Mouse (Mus musculus) G1E (cell line): ENCODE measurements around the gene Atp9a. TPM values are rescaled to one million over a fixed set of nuclear protein-coding genes. Genes with fewer than 3 reads are reported as not detected.

ENCODE experiments used
- ATAC-seq: 2 replicates; pipeline ENCODE4 v1.8.0; 2016; ENCODE audit warnings: mild to moderate bottlenecking; ENCODE audit not compliant: insufficient number of reproducible peaks, poor library complexity, low FRiP score, severe bottlenecking; ENCODE audit errors: extremely low read depth
- DNase-seq: peaks from one replicate; pipeline ENCODE4 v3.0.0; 2012; ENCODE audit warnings: low spot score
- H3K27me3 ChIP-seq: 2 replicates; pipeline ENCODE4 v1.6.1; 2012; ENCODE audit warnings: mild to moderate bottlenecking, low read length, inconsistent platforms; ENCODE audit not compliant: insufficient read depth
- H3K36me3 ChIP-seq: replicated peaks from 2 replicates; pipeline ENCODE3; 2012; ENCODE audit warnings: mild to moderate bottlenecking, inconsistent platforms
- H3K4me1 ChIP-seq: 2 replicates; pipeline ENCODE4 v1.6.1; 2012; ENCODE audit warnings: low read depth, low read length, inconsistent platforms, mixed read lengths; ENCODE audit not compliant: insufficient read depth
- H3K4me3 ChIP-seq: 2 replicates; pipeline ENCODE4 v1.5.1; 2012; ENCODE audit warnings: low read depth, mild to moderate bottlenecking, inconsistent platforms, low read length, moderate library complexity, mixed read lengths
- H3K9me3 ChIP-seq: replicated peaks from 2 replicates; pipeline ENCODE4 v1.6.1; 2012; ENCODE audit warnings: inconsistent platforms
- CTCF ChIP-seq: IDR thresholded peaks from 2 replicates; pipeline ENCODE4 v1.5.1; 2012; ENCODE audit warnings: low read depth, low read length, inconsistent platforms, mixed read lengths
- GATA1 ChIP-seq: IDR thresholded peaks from 2 replicates; pipeline ENCODE4 v1.6.1; 2012; ENCODE audit warnings: borderline replicate concordance, low read length, inconsistent platforms, mixed read lengths
- GATA2 ChIP-seq: IDR thresholded peaks from 2 replicates; pipeline ENCODE4 v1.6.1; 2012; ENCODE audit warnings: low read depth, low read length, inconsistent platforms, borderline replicate concordance
- POLR2AphosphoS5 ChIP-seq: IDR thresholded peaks from 2 replicates; pipeline ENCODE4 v1.6.1; 2012; ENCODE audit warnings: low read depth, low read length, inconsistent platforms; ENCODE audit not compliant: insufficient replicate concordance
- TAL1 ChIP-seq: conservative IDR thresholded peaks from 2 replicates; pipeline ENCODE4 v1.6.1; 2012; ENCODE audit warnings: low read depth, low read length, inconsistent platforms, mixed read lengths
- polyA plus RNA-seq: library from polyadenylated mRNA; stranded (reverse); fragments of >175 nt; gene quantifications from 2 replicates; pipeline ENCODE4 v1.2.3, GENCODE M21; 2012
- total RNA-seq, 2 experiments: library from RNA; stranded (forward) in 1 of 2; stranded (reverse) in 1 of 2; fragments of 200-1000 nt in 1 of 2; fragments of >200 nt in 1 of 2; fragmentation: Nextera tagmentation in 1 of 2; gene quantifications; 2 replicates each; pipeline ENCODE4 v1.2.3; 2014 to 2017

Gene Atp9a
- total and polyA plus RNA-seq, 3 experiments = not detected

DNA sequence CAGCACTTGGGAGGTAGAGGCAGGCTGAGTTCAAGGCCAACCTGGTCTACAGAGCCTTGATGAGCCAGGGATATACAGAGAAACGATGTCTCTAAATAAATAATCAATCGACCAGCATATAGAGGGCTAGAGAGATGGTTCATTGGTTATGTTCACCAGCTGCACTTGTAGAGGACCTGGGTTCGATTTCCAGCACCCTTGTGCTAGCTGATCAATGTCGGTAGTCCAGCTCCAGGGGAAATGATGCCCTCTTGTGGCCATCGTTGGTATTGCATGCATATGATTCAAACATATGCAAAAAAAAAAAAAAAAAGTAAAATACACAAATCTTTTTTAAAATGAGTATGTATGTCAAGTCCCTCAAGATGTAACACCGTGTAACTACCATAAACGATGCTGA is 440 bp upstream of the Atp9a start:
- ATAC-seq (no peak), DNase-seq (no peak)
- Histone ChIP-seq H3K9me3 (peaks cover 87% of the 10 kb centered on the region), H3K4me3 (no peak overlapping the region), H3K4me1 (no peaks in the 10 kb centered on the region), H3K36me3 (no peaks in the 10 kb centered on the region), H3K27me3 (no peaks in the 10 kb centered on the region)
- TF ChIP-seq TAL1 = no peak
- no peak for TF ChIP-seq CTCF
- no peak for TF ChIP-seq POLR2AphosphoS5
- no peak for TF ChIP-seq GATA2
- no peak for TF ChIP-seq GATA1

GRCm38 (mm10) chr2:168741273-168742058 is 743 bp downstream of the Atp9a start:
- no peak for DNase-seq
- H3K27me3 ChIP-seq = no peaks in the 10 kb centered on the region
- no peak for ATAC-seq
- peaks cover 78% of the 10 kb centered on the region for H3K9me3 ChIP-seq
- TF ChIP-seq CTCF (no peak), GATA1 (no peak), TAL1 (no peak), GATA2 (no peak), POLR2AphosphoS5 (no peak)
- H3K36me3 ChIP-seq = no peaks in the 10 kb centered on the region
- H3K4me3 ChIP-seq = no peak overlapping the region; the same call in 1 of the 2 replicates
- H3K4me1 ChIP-seq = no peaks in the 10 kb centered on the region

DNA sequence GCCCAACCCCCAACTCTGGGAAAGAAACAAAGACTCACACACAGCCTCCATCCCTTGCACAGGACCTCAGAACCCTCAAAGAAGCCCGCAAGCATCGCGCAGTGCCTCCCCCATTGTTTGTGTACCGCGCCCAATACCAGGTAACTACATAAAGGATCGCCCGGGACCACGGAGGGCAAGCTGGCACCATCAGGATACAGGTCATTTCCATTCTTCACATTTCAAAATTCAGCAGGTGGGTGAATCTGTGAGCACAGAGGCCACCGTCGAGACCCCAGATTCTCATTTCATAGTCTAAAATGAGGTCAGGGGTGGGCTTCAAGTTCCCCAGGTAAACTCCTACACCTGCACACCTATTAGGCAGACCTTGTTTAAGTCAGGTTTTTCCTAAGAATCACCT is 1.7 kb downstream of the Atp9a start:
- H3K4me3 ChIP-seq = no peak overlapping the region

DNA sequence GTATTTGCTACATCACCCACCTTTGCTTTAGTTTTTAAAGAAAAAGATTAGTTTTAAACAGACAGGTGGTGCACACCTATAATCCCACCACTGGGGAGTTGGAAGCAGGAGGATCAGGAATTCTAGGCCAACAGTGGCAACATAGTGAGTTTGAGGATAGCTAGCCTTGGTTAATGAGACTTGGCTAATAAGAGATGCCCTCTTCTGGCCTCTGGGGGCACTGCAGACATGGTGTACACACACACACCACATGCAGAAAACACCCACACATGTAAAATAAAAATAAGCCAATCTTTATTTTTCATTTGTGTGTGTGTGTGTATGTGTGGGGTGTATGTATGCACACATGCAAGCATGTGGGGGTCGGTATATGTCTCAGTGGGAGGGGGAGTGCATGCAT is 3.4 kb downstream of the Atp9a start:
- peaks cover 81% of the 10 kb centered on the region for H3K9me3 ChIP-seq
- DNase-seq (no peak), ATAC-seq (no peak)
- H3K27me3 ChIP-seq = no peaks in the 10 kb centered on the region
- H3K36me3 ChIP-seq = no peaks in the 10 kb centered on the region
- no peaks in the 10 kb centered on the region for H3K4me1 ChIP-seq
- no peak for TF ChIP-seq GATA1
- TF ChIP-seq POLR2AphosphoS5 = no peak
- no peak for TF ChIP-seq CTCF
- no peak for TF ChIP-seq TAL1
- no peak for TF ChIP-seq GATA2
- no peak overlapping the region for H3K4me3 ChIP-seq

More for the DNA sequence above, 1.7 kb downstream of the Atp9a start:
- TF ChIP-seq POLR2AphosphoS5 (no peak), GATA2 (no peak), TAL1 (no peak), CTCF (no peak), GATA1 (no peak)
- H3K4me1 ChIP-seq = no peaks in the 10 kb centered on the region
- no peaks in the 10 kb centered on the region for H3K36me3 ChIP-seq
- H3K9me3 ChIP-seq = peaks cover 78% of the 10 kb centered on the region
- H3K27me3 ChIP-seq = no peaks in the 10 kb centered on the region
- DNase-seq (no peak), ATAC-seq (no peak)

DNA sequence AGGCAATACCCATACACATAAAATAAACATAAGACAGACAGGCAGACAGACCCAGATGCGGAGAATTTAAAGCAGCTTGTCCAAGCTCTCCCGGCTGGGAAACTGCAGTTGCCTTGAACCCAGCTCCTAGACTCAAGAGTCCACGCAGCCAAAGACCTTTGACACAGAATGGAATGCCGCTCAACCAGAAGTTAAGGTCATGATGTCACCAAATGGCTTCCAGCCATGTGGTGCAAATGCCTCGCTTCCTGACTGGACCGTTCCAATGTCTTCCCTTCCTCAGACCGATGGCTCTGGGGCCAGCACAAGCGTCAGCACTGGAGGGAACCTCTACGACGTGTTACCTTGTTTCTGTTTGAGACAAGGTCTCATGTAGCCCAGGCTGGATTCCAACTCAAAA is 4.3 kb downstream of the Atp9a start:
- Histone ChIP-seq H3K4me1 (no peaks in the 10 kb centered on the region), H3K4me3 (no peak overlapping the region), H3K36me3 (no peaks in the 10 kb centered on the region), H3K9me3 (peaks cover 75% of the 10 kb centered on the region), H3K27me3 (no peaks in the 10 kb centered on the region)
- ATAC-seq (no peak), DNase-seq (no peak)
- TF ChIP-seq GATA2 (no peak), CTCF (no peak), GATA1 (no peak), POLR2AphosphoS5 (no peak), TAL1 (no peak)

- no peak for ATAC-seq
- no peaks in the 10 kb centered on the region for H3K27me3 ChIP-seq
- peaks cover 74% of the 10 kb centered on the region for H3K9me3 ChIP-seq
- TF ChIP-seq GATA1 = no peak
- no peak for TF ChIP-seq POLR2AphosphoS5
- no peak for TF ChIP-seq CTCF
- no peak for TF ChIP-seq TAL1
- no peak for TF ChIP-seq GATA2
- no peaks in the 10 kb centered on the region for H3K4me1 ChIP-seq
- DNase-seq = no peak
- H3K4me3 ChIP-seq = no peak overlapping the region
- no peaks in the 10 kb centered on the region for H3K36me3 ChIP-seq
Measured at GRCm38 (mm10) chr2:168734023-168734422, 8.2 kb downstream of the Atp9a start.

DNA sequence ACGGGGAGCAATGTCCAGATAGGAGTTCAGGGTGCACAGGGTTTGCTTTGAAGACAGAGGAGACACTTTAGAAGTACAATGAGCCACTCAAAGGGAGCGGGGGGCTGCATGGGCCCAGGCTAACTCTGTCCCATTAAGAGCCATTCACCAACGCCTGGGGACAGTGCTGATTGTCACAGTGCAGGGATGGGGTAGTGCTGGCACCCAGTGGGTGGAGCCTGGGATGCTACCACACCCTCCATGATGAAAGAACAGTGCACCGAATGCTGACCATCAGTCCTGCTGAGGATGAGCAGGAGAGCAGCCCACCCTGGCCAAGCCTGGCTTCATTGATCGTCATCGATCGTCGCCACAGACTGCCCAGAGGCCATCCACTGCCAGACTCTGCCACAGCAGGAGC is 11.0 kb downstream of the Atp9a start:
- no peaks in the 10 kb centered on the region for H3K36me3 ChIP-seq
- DNase-seq = no peak
- no peak overlapping the region for H3K4me3 ChIP-seq
- no peaks in the 10 kb centered on the region for H3K4me1 ChIP-seq
- no peak for ATAC-seq
- H3K27me3 ChIP-seq = no peaks in the 10 kb centered on the region
- TF ChIP-seq POLR2AphosphoS5 (no peak), GATA2 (no peak), CTCF (no peak), GATA1 (no peak), TAL1 (no peak)
- H3K9me3 ChIP-seq = peaks cover 81% of the 10 kb centered on the region
